In the genomic region with DNA sequence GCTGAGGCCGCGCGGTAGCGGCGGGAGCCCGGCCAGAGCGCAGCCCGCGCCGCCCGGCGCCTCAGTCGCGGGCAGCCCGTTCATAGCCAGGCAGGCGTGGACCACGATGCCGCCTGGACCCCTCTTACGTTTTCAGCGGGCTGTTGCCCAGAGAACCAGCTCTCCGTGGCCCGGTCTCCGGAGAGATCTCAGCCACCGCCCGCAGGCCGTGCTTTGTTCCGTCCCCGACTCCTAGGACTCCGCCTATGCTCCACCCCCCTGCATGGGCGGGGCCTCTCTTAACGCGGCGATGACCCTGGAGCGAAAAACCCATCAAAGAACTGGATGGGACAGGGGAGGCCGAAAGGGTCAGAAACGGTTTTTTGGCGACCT, we compare ENCODE assay signal across 8 mouse cellular contexts. TPM values are rescaled to one million over a fixed set of nuclear protein-coding genes. Genes with fewer than 3 reads are reported as not detected.
DNase-seq lines count a peak whose midpoint lies in the region; ATAC-seq and TF ChIP-seq lines count a peak whose summit lies in the region.

A gene (minus strand): TSS at position 210 of the 372 bp plus-strand sequence.

- H3K27me3 ChIP-seq in cerebellum, adult 2 months (ENCODE audit: control insufficient read depth, insufficient read depth, low read length) = no peaks in the 10 kb centered on the region
- H3K27me3 ChIP-seq in lung, postnatal 0 days (replicated peaks; ENCODE audit: insufficient read depth, low read length) = no peaks in the 10 kb centered on the region

- no peak for TF ChIP-seq EP300 in lung, postnatal 0 days (IDR thresholded peaks at IDR 0.05)

- no peak for TF ChIP-seq CTCF in cerebellum, adult 2 months (IDR thresholded peaks at IDR 0.05; ENCODE audit: borderline replicate concordance, insufficient read depth, low read depth, low read length)
- TF ChIP-seq CTCF in lung, postnatal 0 days (IDR thresholded peaks at IDR 0.05) = no peak

- peak within 1 kb of the TSS; percentile 81 for H3K4me3 ChIP-seq in cerebellum, adult 2 months (replicated peaks; ENCODE audit: insufficient read depth, low read depth, low read length)
- H3K4me3 ChIP-seq in lung, postnatal 0 days (ENCODE audit: low read depth, low read length) = peak within 1 kb of the TSS; percentile 92

- H3K27ac ChIP-seq in cerebellum, adult 2 months (ENCODE audit: insufficient read depth, low read length) = peak within 1 kb of the TSS; percentile 45; the same call in 1 of the 2 replicates
- H3K27ac ChIP-seq in lung, postnatal 0 days (ENCODE audit: low read length) = peak within 1 kb of the TSS; percentile 91

- H3K4me2 ChIP-seq in lung, postnatal 0 days (replicated peaks; ENCODE audit: low read depth, low read length) = peak within 1 kb of the TSS; percentile 90

- H3K9me3 ChIP-seq in lung, postnatal 0 days (ENCODE audit: low read length) = no peaks in the 10 kb centered on the region

- peak; percentile 54 for DNase-seq in MEL-GATA-1-ER (ENCODE audit: extremely low read depth, low read depth)
- peak; percentile 83 to 86 for DNase-seq in cerebellum, adult 2 months
- DNase-seq in forelimb bud, embryonic 11.5 days (ENCODE audit: low read depth, low spot score) = peak; percentile 84
- peak; percentile 92 for DNase-seq in heart, postnatal 4 days
- DNase-seq in layer of hippocampus, adult 9-11 months = peak; percentile 85
- peak; percentile 94 for DNase-seq in lung, postnatal 0 days (ENCODE audit: low spot score)
- peak; percentile 83 for DNase-seq in ovary, postnatal 14 days (ENCODE audit: low spot score)
- peak; percentile 75 to 79 for DNase-seq in thymus, postnatal 10 days (ENCODE audit: low spot score in 2 of 2)

- no peaks in the 10 kb centered on the region for H3K36me3 ChIP-seq in lung, postnatal 0 days (ENCODE audit: insufficient read depth, low read length)

- peak; percentile 69 for ATAC-seq in lung, postnatal 0 days

- WGBS in cerebellum, adult 2 months = under 1% methylated on average over 37 of the region's 37 CpGs
- under 1% methylated on average over 37 of the region's 37 CpGs for WGBS in lung, postnatal 0 days

- peak; percentile 67 for TF ChIP-seq POLR2A in cerebellum, adult 2 months (IDR thresholded peaks at IDR 0.05; ENCODE audit: borderline replicate concordance, insufficient read depth, low read length)

- peaks cover 13% of the 10 kb centered on the region; the same call in 1 of the 2 replicates for H3K4me1 ChIP-seq in cerebellum, adult 2 months (ENCODE audit: control insufficient read depth, insufficient read depth, low read length)
- peaks cover 42% of the 10 kb centered on the region for H3K4me1 ChIP-seq in lung, postnatal 0 days (ENCODE audit: insufficient read depth, low read depth, low read length)

- H3K9ac ChIP-seq in lung, postnatal 0 days (replicated peaks; ENCODE audit: low read depth) = peak within 1 kb of the TSS; percentile 91

RNA-seq across cellular contexts. Expression of the gene that starts here (rescaled TPM):
- 65.2 and 65.9 TPM in 2 replicates for polyA plus RNA-seq in cerebellum, adult 2 months (2012; rRNA removed)
- 10 to 100 TPM; 48.3 to 49.0 TPM for total RNA-seq in heart, postnatal 4 days (2021)
- 120 and 126 TPM in 2 replicates for polyA plus RNA-seq in lung, postnatal 0 days (2015; fragmentation: Nextera tagmentation; extraction: Ambion mirVana)

Comparison
In these comparisons a context has a peak if more than half of its experiments do, and no peak if none do; other contexts are left out.
1. Peak in every context shown above with its lines: DNase-seq, ATAC-seq, H3K4me3 ChIP-seq and H3K27ac ChIP-seq.